Mouse (Mus musculus) embryonic fibroblast, embryonic 13.5 days (primary cell): ENCODE measurements around the gene Oas1e.

Experiments used
- CTCF ChIP-seq: IDR thresholded peaks from 2 replicates; pipeline ENCODE4 v1.5.1; 2011; ENCODE audit warnings: mild to moderate bottlenecking, control low read depth, low read length, moderate library complexity, borderline replicate concordance; ENCODE audit not compliant: insufficient read depth
- POLR2A ChIP-seq: IDR thresholded peaks from 2 replicates; pipeline ENCODE4 v1.6.1; 2011; ENCODE audit warnings: low read depth, mild to moderate bottlenecking, control low read depth, low read length, moderate library complexity

DNA sequence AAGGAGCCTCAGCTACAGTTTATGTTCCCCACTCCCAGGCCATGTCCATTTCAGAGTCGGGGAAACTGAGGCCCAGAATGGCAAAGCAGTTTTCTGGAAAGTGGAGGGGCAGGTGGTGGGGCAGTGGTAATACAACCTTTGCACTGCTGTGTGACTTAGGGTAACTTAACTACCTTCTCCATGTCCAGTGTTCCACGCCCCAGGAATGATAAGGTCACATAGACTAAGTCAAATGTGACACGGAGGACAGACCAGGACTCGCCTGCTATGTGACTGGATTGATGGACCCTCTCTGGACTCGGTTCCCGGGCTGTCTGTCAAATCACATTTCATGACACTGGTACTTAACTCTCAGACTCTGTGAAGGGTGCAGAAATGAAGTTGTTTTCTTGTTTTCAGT lies 17.7 kb upstream of the Oas1e start:
- TF ChIP-seq POLR2A (no peak), CTCF (no peak)
